Comparison of ENCODE assay signal across 24 mouse cellular contexts in genomic region chr4:70614411-70614810, GRCm38 (mm10).
DNase-seq lines count a peak whose midpoint lies in the region; ATAC-seq lines count a peak whose summit lies in the region.
"Had no signal": no experiment of that assay in that cellular context is flagged by ENCODE, and none has a peak within 500 bp of the region (broad histone marks: within the 10 kb centered on the region; RNA-seq: fewer than 3 reads in every experiment).

No protein-coding gene starts in this region.

- no peak overlapping the region for H3K27ac ChIP-seq in embryonic facial prominence, embryonic 12.5 days
- H3K27ac ChIP-seq in embryonic facial prominence, embryonic 10.5 days (replicated peaks): no peak overlapping the region
- no peak overlapping the region for H3K27ac ChIP-seq in kidney, embryonic 14.5 days (ENCODE audit: low read depth, low read length)
- H3K27ac ChIP-seq in midbrain, embryonic 10.5 days (replicated peaks): no peak overlapping the region
- no peak overlapping the region for H3K27ac ChIP-seq in midbrain, embryonic 15.5 days
- no peak overlapping the region for H3K27ac ChIP-seq in embryonic facial prominence, embryonic 15.5 days (replicated peaks)
- H3K27ac ChIP-seq: gastrocnemius, adult 2 months; hindbrain, embryonic 13.5 days; hindbrain, postnatal 0 days had no signal

- peak; percentile 28; the same call in 1 of the 2 replicates for ATAC-seq in embryonic facial prominence, embryonic 12.5 days (ENCODE audit: insufficient number of reproducible peaks, insufficient read depth, low FRiP score, low TSS enrichment)
- ATAC-seq in kidney, embryonic 14.5 days (ENCODE audit: low FRiP score, low TSS enrichment): 0 out of 2 replicates have a peak, but pooled peaks have one; percentile 32
- no peak for ATAC-seq in midbrain, embryonic 15.5 days (replicated peaks)
- ATAC-seq in embryonic facial prominence, embryonic 15.5 days (ENCODE audit: insufficient number of reproducible peaks, low FRiP score, low TSS enrichment, low read depth): peak; percentile 29; the same call in 1 of the 2 replicates
- ATAC-seq: activated CD4-positive, CD25-positive, alpha-beta regulatory T cell, adult 4 months; forebrain, embryonic 14.5 days; forebrain, postnatal 0 days; hindbrain, postnatal 0 days had no signal

- H3K4me3 ChIP-seq in embryonic facial prominence, embryonic 12.5 days: no peak overlapping the region
- H3K4me3 ChIP-seq in embryonic facial prominence, embryonic 10.5 days: no peak overlapping the region
- H3K4me3 ChIP-seq in kidney, embryonic 14.5 days (ENCODE audit: low read length): no peak overlapping the region
- no peak overlapping the region for H3K4me3 ChIP-seq in midbrain, embryonic 10.5 days
- H3K4me3 ChIP-seq in midbrain, embryonic 15.5 days: no peak overlapping the region
- H3K4me3 ChIP-seq in embryonic facial prominence, embryonic 15.5 days (replicated peaks): no peak overlapping the region
- H3K4me3 ChIP-seq: erythroblast, embryonic 14.5 days; gastrocnemius, adult 2 months; hindbrain, embryonic 13.5 days had no signal

- no peaks in the 10 kb centered on the region for H3K4me1 ChIP-seq in embryonic facial prominence, embryonic 12.5 days
- no peaks in the 10 kb centered on the region for H3K4me1 ChIP-seq in embryonic facial prominence, embryonic 10.5 days
- H3K4me1 ChIP-seq in kidney, embryonic 14.5 days (ENCODE audit: control insufficient read depth, insufficient read depth, low read length): no peaks in the 10 kb centered on the region
- peaks cover 5% of the 10 kb centered on the region for H3K4me1 ChIP-seq in midbrain, embryonic 10.5 days
- no peaks in the 10 kb centered on the region for H3K4me1 ChIP-seq in midbrain, embryonic 15.5 days
- no peaks in the 10 kb centered on the region for H3K4me1 ChIP-seq in embryonic facial prominence, embryonic 15.5 days
- H3K4me1 ChIP-seq: hindbrain, embryonic 13.5 days had no signal

- DNase-seq in embryonic facial prominence, embryonic 10.5 days (ENCODE audit: low spot score): no peak
- no peak for DNase-seq in kidney, postnatal 14 days
- peak; percentile 23 for DNase-seq in midbrain, embryonic 10.5 days (ENCODE audit: low spot score)
- DNase-seq: adrenal gland, adult 8-10 months; adrenal gland, postnatal 25 days; cerebellum, adult 11-12 months; cerebellum, adult 8-10 months; cerebellum, postnatal 10 days; cerebellum, postnatal 36 days; embryo, embryonic 11 days; forebrain, postnatal 0 days; gastrocnemius, adult 2 months; gastrocnemius, postnatal 14 days; heart, adult 11 months had no signal

- no peaks in the 10 kb centered on the region for H3K36me3 ChIP-seq in embryonic facial prominence, embryonic 12.5 days
- H3K36me3 ChIP-seq in embryonic facial prominence, embryonic 10.5 days (replicated peaks): no peaks in the 10 kb centered on the region
- H3K36me3 ChIP-seq in kidney, embryonic 14.5 days (ENCODE audit: control insufficient read depth, insufficient read depth, low read length): no peaks in the 10 kb centered on the region
- H3K36me3 ChIP-seq in midbrain, embryonic 10.5 days: no peaks in the 10 kb centered on the region
- H3K36me3 ChIP-seq in midbrain, embryonic 15.5 days (replicated peaks): no peaks in the 10 kb centered on the region
- H3K36me3 ChIP-seq in embryonic facial prominence, embryonic 15.5 days: no peaks in the 10 kb centered on the region
- H3K36me3 ChIP-seq: hindbrain, embryonic 13.5 days had no signal

- no peaks in the 10 kb centered on the region for H3K27me3 ChIP-seq in embryonic facial prominence, embryonic 12.5 days
- H3K27me3 ChIP-seq in embryonic facial prominence, embryonic 10.5 days (replicated peaks; ENCODE audit: low read depth, poor library complexity, severe bottlenecking): no peaks in the 10 kb centered on the region
- no peaks in the 10 kb centered on the region for H3K27me3 ChIP-seq in kidney, embryonic 14.5 days (ENCODE audit: control insufficient read depth, insufficient read depth, low read length)
- H3K27me3 ChIP-seq in midbrain, embryonic 10.5 days (ENCODE audit: low read depth, poor library complexity, severe bottlenecking): no peaks in the 10 kb centered on the region
- no peaks in the 10 kb centered on the region for H3K27me3 ChIP-seq in midbrain, embryonic 15.5 days (replicated peaks)
- H3K27me3 ChIP-seq in embryonic facial prominence, embryonic 15.5 days: no peaks in the 10 kb centered on the region
- H3K27me3 ChIP-seq: hindbrain, embryonic 13.5 days had no signal

- no peak overlapping the region for H3K4me2 ChIP-seq in embryonic facial prominence, embryonic 12.5 days (replicated peaks)
- no peak overlapping the region for H3K4me2 ChIP-seq in kidney, embryonic 14.5 days (replicated peaks; ENCODE audit: low read depth, low read length)
- H3K4me2 ChIP-seq in midbrain, embryonic 15.5 days: no peak overlapping the region
- H3K4me2 ChIP-seq in embryonic facial prominence, embryonic 15.5 days (replicated peaks): no peak overlapping the region
- H3K4me2 ChIP-seq: heart, embryonic 11.5 days; hindbrain, embryonic 13.5 days had no signal

- H3K9me3 ChIP-seq in embryonic facial prominence, embryonic 12.5 days: no peaks in the 10 kb centered on the region
- no peaks in the 10 kb centered on the region for H3K9me3 ChIP-seq in embryonic facial prominence, embryonic 10.5 days
- H3K9me3 ChIP-seq in kidney, embryonic 14.5 days (ENCODE audit: control insufficient read depth, low read length): no peaks in the 10 kb centered on the region
- no peaks in the 10 kb centered on the region for H3K9me3 ChIP-seq in midbrain, embryonic 10.5 days (replicated peaks)
- no peaks in the 10 kb centered on the region for H3K9me3 ChIP-seq in midbrain, embryonic 15.5 days
- H3K9me3 ChIP-seq in embryonic facial prominence, embryonic 15.5 days (replicated peaks): no peaks in the 10 kb centered on the region
- H3K9me3 ChIP-seq: hindbrain, embryonic 13.5 days had no signal

- H3K9ac ChIP-seq in embryonic facial prominence, embryonic 12.5 days: no peak overlapping the region
- H3K9ac ChIP-seq in kidney, embryonic 14.5 days (ENCODE audit: low read depth, low read length): no peak overlapping the region
- no peak overlapping the region for H3K9ac ChIP-seq in midbrain, embryonic 15.5 days
- H3K9ac ChIP-seq in embryonic facial prominence, embryonic 15.5 days: no peak overlapping the region
- H3K9ac ChIP-seq: forebrain, postnatal 0 days; hindbrain, embryonic 13.5 days had no signal

- WGBS in embryonic facial prominence, embryonic 12.5 days: 67% methylated on average over 5 of the region's 5 CpGs
- WGBS in embryonic facial prominence, embryonic 10.5 days: 60% methylated on average over 5 of the region's 5 CpGs
- 76% methylated on average over 5 of the region's 5 CpGs for whole genome bisulfite sequencing in kidney, embryonic 14.5 days
- 25% methylated on average over 5 of the region's 5 CpGs for WGBS in midbrain, embryonic 10.5 days
- 28% methylated on average over 5 of the region's 5 CpGs for WGBS in midbrain, embryonic 15.5 days
- 63% methylated on average over 5 of the region's 5 CpGs for WGBS in embryonic facial prominence, embryonic 15.5 days
